Mouse (Mus musculus): Measurements from ENCODE around the gene Cdc73. TPM values are rescaled to one million over a fixed set of nuclear protein-coding genes. Genes with fewer than 3 reads are reported as not detected.

Gene Cdc73
- polyA plus RNA-seq, 1 experiment from 2014 or later, result 22.3 TPM

GRCm38 (mm10) chr1:143631337-143631736 is 71.4 kb downstream of the Cdc73 start:
- no peaks in the 10 kb centered on the region for H3K27me3 ChIP-seq (ENCODE audit: control insufficient read depth, insufficient read depth, low read length)
- no peak overlapping the region for H3K9ac ChIP-seq (ENCODE audit: low read length)
- H3K27ac ChIP-seq (replicated peaks; ENCODE audit: low read depth, low read length), result no peak overlapping the region
- no peaks in the 10 kb centered on the region for H3K4me1 ChIP-seq (ENCODE audit: control insufficient read depth, insufficient read depth, low read length)
- H3K4me2 ChIP-seq (ENCODE audit: low read depth, severe bottlenecking), result no peak overlapping the region
- 58% methylated on average over 7 of the region's 7 CpGs for WGBS
- H3K4me3 ChIP-seq (ENCODE audit: low read depth, low read length), result no peak overlapping the region
- ATAC-seq (ENCODE audit: insufficient number of reproducible peaks, low FRiP score, low TSS enrichment, low read depth) (no peak), DNase-seq (ENCODE audit: low spot score) (no peak)
- H3K9me3 ChIP-seq (ENCODE audit: control insufficient read depth, low read length), result no peaks in the 10 kb centered on the region
- no peaks in the 10 kb centered on the region for H3K36me3 ChIP-seq (ENCODE audit: control insufficient read depth, insufficient read depth, low read length)

- Histone ChIP-seq H3K9ac (ENCODE audit: low read length) (no peak overlapping the region), H3K4me2 (ENCODE audit: low read depth, severe bottlenecking) (no peak overlapping the region), H3K4me1 (ENCODE audit: control insufficient read depth, insufficient read depth, low read length) (no peaks in the 10 kb centered on the region), H3K27me3 (ENCODE audit: control insufficient read depth, insufficient read depth, low read length) (no peaks in the 10 kb centered on the region), H3K4me3 (ENCODE audit: low read depth, low read length) (no peak overlapping the region), H3K36me3 (ENCODE audit: control insufficient read depth, insufficient read depth, low read length) (no peaks in the 10 kb centered on the region), H3K9me3 (ENCODE audit: control insufficient read depth, low read length) (no peaks in the 10 kb centered on the region), H3K27ac (replicated peaks; ENCODE audit: low read depth, low read length) (no peak overlapping the region)
- DNase-seq (ENCODE audit: low spot score) (no peak), ATAC-seq (ENCODE audit: insufficient number of reproducible peaks, low FRiP score, low TSS enrichment, low read depth) (no peak)
- 83% methylated on average over 1 of the region's 1 CpGs for WGBS
These were observed 80.1 kb downstream of the Cdc73 start for GRCm38 (mm10) chr1:143622634-143623033.

GRCm38 (mm10) chr1:143621930-143622329 is 80.8 kb downstream of the Cdc73 start:
- DNase-seq (ENCODE audit: low spot score) (no peak), ATAC-seq (ENCODE audit: insufficient number of reproducible peaks, low FRiP score, low TSS enrichment, low read depth) (no peak)
- H3K9ac ChIP-seq (ENCODE audit: low read length), result no peak overlapping the region
- no peaks in the 10 kb centered on the region for H3K27me3 ChIP-seq (ENCODE audit: control insufficient read depth, insufficient read depth, low read length)
- no peak overlapping the region for H3K4me3 ChIP-seq (ENCODE audit: low read depth, low read length)
- H3K4me2 ChIP-seq (ENCODE audit: low read depth, severe bottlenecking), result no peak overlapping the region
- no peaks in the 10 kb centered on the region for H3K9me3 ChIP-seq (ENCODE audit: control insufficient read depth, low read length)
- H3K36me3 ChIP-seq (ENCODE audit: control insufficient read depth, insufficient read depth, low read length), result no peaks in the 10 kb centered on the region
- H3K4me1 ChIP-seq (ENCODE audit: control insufficient read depth, insufficient read depth, low read length), result no peaks in the 10 kb centered on the region
- H3K27ac ChIP-seq (replicated peaks; ENCODE audit: low read depth, low read length), result no peak overlapping the region

GRCm38 (mm10) chr1:143619760-143620159 is 82.9 kb downstream of the Cdc73 start:
- no peaks in the 10 kb centered on the region for H3K9me3 ChIP-seq (ENCODE audit: control insufficient read depth, low read length)
- no peaks in the 10 kb centered on the region for H3K4me1 ChIP-seq (ENCODE audit: control insufficient read depth, insufficient read depth, low read length)
- H3K27ac ChIP-seq (replicated peaks; ENCODE audit: low read depth, low read length), result no peak overlapping the region
- H3K4me2 ChIP-seq (ENCODE audit: low read depth, severe bottlenecking), result no peak overlapping the region
- H3K9ac ChIP-seq (ENCODE audit: low read length), result no peak overlapping the region
- no peaks in the 10 kb centered on the region for H3K36me3 ChIP-seq (ENCODE audit: control insufficient read depth, insufficient read depth, low read length)
- 10% methylated on average over 2 of the region's 2 CpGs for WGBS
- no peak overlapping the region for H3K4me3 ChIP-seq (ENCODE audit: low read depth, low read length)
- no peaks in the 10 kb centered on the region for H3K27me3 ChIP-seq (ENCODE audit: control insufficient read depth, insufficient read depth, low read length)
- no peak for ATAC-seq (ENCODE audit: insufficient number of reproducible peaks, low FRiP score, low TSS enrichment, low read depth)
- DNase-seq (ENCODE audit: low spot score), result no peak

GRCm38 (mm10) chr1:143612901-143613300 is 89.8 kb downstream of the Cdc73 start:
- DNase-seq (ENCODE audit: low spot score), result no peak
- no peak overlapping the region for H3K4me2 ChIP-seq (ENCODE audit: low read depth, severe bottlenecking)
- no peak overlapping the region for H3K9ac ChIP-seq (ENCODE audit: low read length)
- no peak for ATAC-seq (ENCODE audit: insufficient number of reproducible peaks, low FRiP score, low TSS enrichment, low read depth)
- H3K4me3 ChIP-seq (ENCODE audit: low read depth, low read length), result no peak overlapping the region
- 94% methylated on average over 2 of the region's 2 CpGs for WGBS
- no peak overlapping the region for H3K27ac ChIP-seq (replicated peaks; ENCODE audit: low read depth, low read length)
- H3K4me1 ChIP-seq (ENCODE audit: control insufficient read depth, insufficient read depth, low read length), result no peaks in the 10 kb centered on the region
- H3K36me3 ChIP-seq (ENCODE audit: control insufficient read depth, insufficient read depth, low read length), result peaks cover 5% of the 10 kb centered on the region; the same call in 1 of the 2 replicates
- H3K27me3 ChIP-seq (ENCODE audit: control insufficient read depth, insufficient read depth, low read length), result no peaks in the 10 kb centered on the region
- no peaks in the 10 kb centered on the region for H3K9me3 ChIP-seq (ENCODE audit: control insufficient read depth, low read length)

- Histone ChIP-seq H3K4me3 (ENCODE audit: low read depth, low read length) (no peak overlapping the region), H3K4me2 (ENCODE audit: low read depth, severe bottlenecking) (no peak overlapping the region), H3K4me1 (ENCODE audit: control insufficient read depth, insufficient read depth, low read length) (no peaks in the 10 kb centered on the region), H3K9me3 (ENCODE audit: control insufficient read depth, low read length) (no peaks in the 10 kb centered on the region), H3K27ac (replicated peaks; ENCODE audit: low read depth, low read length) (no peak overlapping the region), H3K36me3 (ENCODE audit: control insufficient read depth, insufficient read depth, low read length) (peaks cover 4% of the 10 kb centered on the region; the same call in 1 of the 2 replicates), H3K9ac (ENCODE audit: low read length) (no peak overlapping the region), H3K27me3 (ENCODE audit: control insufficient read depth, insufficient read depth, low read length) (no peaks in the 10 kb centered on the region)
- WGBS, result 97% methylated on average over 2 of the region's 2 CpGs
- ATAC-seq (ENCODE audit: insufficient number of reproducible peaks, low FRiP score, low TSS enrichment, low read depth) (no peak), DNase-seq (ENCODE audit: low spot score) (no peak)
These were observed 93.8 kb downstream of the Cdc73 start for GRCm38 (mm10) chr1:143608911-143609310.

- Histone ChIP-seq H3K27ac (replicated peaks; ENCODE audit: low read depth, low read length) (no peak overlapping the region), H3K4me3 (ENCODE audit: low read depth, low read length) (no peak overlapping the region), H3K27me3 (ENCODE audit: control insufficient read depth, insufficient read depth, low read length) (no peaks in the 10 kb centered on the region), H3K4me2 (ENCODE audit: low read depth, severe bottlenecking) (no peak overlapping the region), H3K36me3 (ENCODE audit: control insufficient read depth, insufficient read depth, low read length) (no peaks in the 10 kb centered on the region), H3K9ac (ENCODE audit: low read length) (no peak overlapping the region), H3K4me1 (ENCODE audit: control insufficient read depth, insufficient read depth, low read length) (no peaks in the 10 kb centered on the region), H3K9me3 (ENCODE audit: control insufficient read depth, low read length) (no peaks in the 10 kb centered on the region)
- 92% methylated on average over 2 of the region's 2 CpGs for WGBS
- no peak for ATAC-seq (ENCODE audit: insufficient number of reproducible peaks, low FRiP score, low TSS enrichment, low read depth)
- DNase-seq (ENCODE audit: low spot score), result no peak
These were observed 105.8 kb downstream of the Cdc73 start for GRCm38 (mm10) chr1:143596864-143597263.

GRCm38 (mm10) chr1:143576824-143577543 is 125.7 kb downstream of the Cdc73 start:
- no peaks in the 10 kb centered on the region for H3K4me1 ChIP-seq (ENCODE audit: control insufficient read depth, insufficient read depth, low read length)
- no peaks in the 10 kb centered on the region for H3K27me3 ChIP-seq (ENCODE audit: control insufficient read depth, insufficient read depth, low read length)
- H3K27ac ChIP-seq (replicated peaks; ENCODE audit: low read depth, low read length), result no peak overlapping the region
- WGBS, result 86% methylated on average over 10 of the region's 10 CpGs
- H3K4me2 ChIP-seq (ENCODE audit: low read depth, severe bottlenecking), result no peak overlapping the region
- no peak for ATAC-seq (ENCODE audit: insufficient number of reproducible peaks, low FRiP score, low TSS enrichment, low read depth)
- no peak overlapping the region for H3K9ac ChIP-seq (ENCODE audit: low read length)
- no peak overlapping the region for H3K4me3 ChIP-seq (ENCODE audit: low read depth, low read length)
- H3K36me3 ChIP-seq (ENCODE audit: control insufficient read depth, insufficient read depth, low read length), result no peaks in the 10 kb centered on the region
- DNase-seq (ENCODE audit: low spot score), result no peak
- no peaks in the 10 kb centered on the region for H3K9me3 ChIP-seq (ENCODE audit: control insufficient read depth, low read length)

- Histone ChIP-seq H3K27ac (replicated peaks; ENCODE audit: low read depth, low read length) (no peak overlapping the region), H3K9me3 (ENCODE audit: control insufficient read depth, low read length) (no peaks in the 10 kb centered on the region), H3K4me2 (ENCODE audit: low read depth, severe bottlenecking) (no peak overlapping the region), H3K9ac (ENCODE audit: low read length) (no peak overlapping the region), H3K27me3 (ENCODE audit: control insufficient read depth, insufficient read depth, low read length) (no peaks in the 10 kb centered on the region), H3K4me1 (ENCODE audit: control insufficient read depth, insufficient read depth, low read length) (no peaks in the 10 kb centered on the region), H3K4me3 (ENCODE audit: low read depth, low read length) (no peak overlapping the region), H3K36me3 (ENCODE audit: control insufficient read depth, insufficient read depth, low read length) (no peaks in the 10 kb centered on the region)
- 87% methylated on average over 1 of the region's 1 CpGs for WGBS
- no peak for DNase-seq (ENCODE audit: low spot score)
- no peak for ATAC-seq (ENCODE audit: insufficient number of reproducible peaks, low FRiP score, low TSS enrichment, low read depth)
These were observed 144.5 kb downstream of the Cdc73 start for GRCm38 (mm10) chr1:143558235-143558634.

Data from limb, embryonic 11.5 days (tissue).